Mouse (Mus musculus): Measurements from ENCODE around the gene Actr1a. TPM values are rescaled to one million over a fixed set of nuclear protein-coding genes. Genes with fewer than 3 reads are reported as not detected.

Gene Actr1a
- total and polyA plus RNA-seq, 3 experiments = 73.3 to 90.5 (median 82.1) TPM

- intact Hi-C loops (cut with DNase I) = no loop called here
- 26% methylated on average over 4 of the region's 4 CpGs for WGBS
Observed at GRCm38 (mm10) chr19:46392018-46392417, 3.5 kb downstream of the Actr1a start.

DNA sequence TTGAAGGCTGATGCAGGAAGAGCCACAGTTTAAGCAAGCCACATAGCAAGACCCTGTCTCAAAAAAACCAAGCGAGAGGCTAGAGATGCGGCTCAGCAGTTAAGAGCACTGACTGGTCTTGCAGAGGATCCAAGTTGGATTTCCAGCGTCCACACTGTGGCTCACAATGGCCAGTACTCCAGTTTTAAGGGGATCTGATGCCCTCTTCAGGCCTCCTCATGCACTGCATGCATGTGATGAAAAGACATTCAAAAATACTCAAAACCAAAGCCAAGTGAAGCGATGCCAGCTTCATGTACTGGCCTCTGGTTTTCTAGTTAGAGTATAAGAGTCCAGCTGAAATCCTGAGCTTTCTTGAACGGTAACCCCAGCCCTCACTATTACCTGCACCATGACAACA, 5.7 kb downstream of the Actr1a start:
- TF ChIP-seq POLR2A (IDR thresholded peaks at IDR 0.05; ENCODE audit: insufficient read depth, low read depth, low read length) = no peak
- peak; percentile 62 for TF ChIP-seq CTCF (IDR thresholded peaks at IDR 0.05)
- intact Hi-C loops (cut with DNase I) = no loop called here
- H3K36me3 ChIP-seq (ENCODE audit: control insufficient read depth, insufficient read depth, low read length) = peaks cover 8% of the 10 kb centered on the region
- H3K9ac ChIP-seq (ENCODE audit: low read depth, low read length) = no peak overlapping the region
- peaks cover 14% of the 10 kb centered on the region for H3K4me1 ChIP-seq (ENCODE audit: control insufficient read depth, insufficient read depth, low read length)
- H3K27ac ChIP-seq = no peak overlapping the region
- no peaks in the 10 kb centered on the region for H3K27me3 ChIP-seq (ENCODE audit: control insufficient read depth, insufficient read depth, low read length)
- peaks cover 5% of the 10 kb centered on the region for H3K79me2 ChIP-seq (replicated peaks; ENCODE audit: control insufficient read depth, insufficient read depth, low read length)
- no peak overlapping the region for H3K4me3 ChIP-seq
- WGBS = 87% methylated on average over 5 of the region's 5 CpGs
- DNase-seq = no peak

More at GRCm38 (mm10) chr19:46392018-46392417, 3.5 kb downstream of the Actr1a start:
- DNase-seq = peak in 1 of 2 experiments; percentile 45
- TF ChIP-seq EP300 (IDR thresholded peaks at IDR 0.05; ENCODE audit: insufficient read depth, low read depth, low read length) (no peak), POLR2A (IDR thresholded peaks at IDR 0.05; ENCODE audit: insufficient read depth, low read depth, low read length) (no peak), CTCF (IDR thresholded peaks at IDR 0.05) (peak; percentile 72)
- no peak overlapping the region for H3K27ac ChIP-seq
- peaks cover 5% of the 10 kb centered on the region for H3K79me2 ChIP-seq (replicated peaks; ENCODE audit: control insufficient read depth, insufficient read depth, low read length)
- H3K27me3 ChIP-seq (ENCODE audit: control insufficient read depth, insufficient read depth, low read length) = no peaks in the 10 kb centered on the region
- H3K9ac ChIP-seq (ENCODE audit: low read depth, low read length) = no peak overlapping the region
- peaks cover 15% of the 10 kb centered on the region for H3K4me1 ChIP-seq (ENCODE audit: control insufficient read depth, insufficient read depth, low read length)
- H3K36me3 ChIP-seq (ENCODE audit: control insufficient read depth, insufficient read depth, low read length) = peaks cover 8% of the 10 kb centered on the region
- no peak overlapping the region for H3K4me3 ChIP-seq

GRCm38 (mm10) chr19:46382275-46382674, 13.3 kb downstream of the Actr1a start:
- H3K4me3 ChIP-seq = no peak overlapping the region
- DNase-seq = no peak
- no peak overlapping the region for H3K9ac ChIP-seq (ENCODE audit: low read depth, low read length)
- WGBS = 91% methylated on average over 9 of the region's 9 CpGs
- no peaks in the 10 kb centered on the region for H3K4me1 ChIP-seq (ENCODE audit: control insufficient read depth, insufficient read depth, low read length)
- no peaks in the 10 kb centered on the region for H3K36me3 ChIP-seq (ENCODE audit: control insufficient read depth, insufficient read depth, low read length)
- intact Hi-C loops (cut with DNase I) = no loop called here
- no peaks in the 10 kb centered on the region for H3K27me3 ChIP-seq (ENCODE audit: control insufficient read depth, insufficient read depth, low read length)
- TF ChIP-seq CTCF (IDR thresholded peaks at IDR 0.05) = no peak
- TF ChIP-seq EP300 (IDR thresholded peaks at IDR 0.05; ENCODE audit: insufficient read depth, low read depth, low read length) = no peak
- no peak for TF ChIP-seq POLR2A (IDR thresholded peaks at IDR 0.05; ENCODE audit: insufficient read depth, low read depth, low read length)
- H3K79me2 ChIP-seq (replicated peaks; ENCODE audit: control insufficient read depth, insufficient read depth, low read length) = no peaks in the 10 kb centered on the region
- no peak overlapping the region for H3K27ac ChIP-seq

DNA sequence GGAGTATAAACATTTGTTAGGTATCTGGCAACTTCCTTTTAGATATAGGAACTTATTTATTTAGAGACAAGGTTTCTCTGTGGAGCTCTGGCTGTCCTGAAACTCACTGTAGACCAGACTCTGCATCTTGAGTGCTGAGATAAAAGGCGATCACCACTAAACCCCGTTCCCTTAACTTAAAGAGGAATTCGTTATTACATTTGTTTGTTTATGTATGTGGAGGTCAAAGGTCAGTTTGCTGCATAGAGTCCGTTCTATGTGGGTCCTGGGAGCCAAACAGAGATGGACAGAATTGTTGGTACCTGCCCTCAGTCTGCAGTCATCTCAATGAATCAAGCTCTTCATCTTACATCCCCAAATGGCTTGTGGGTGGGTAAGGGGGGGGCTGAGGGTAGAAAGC, 19.7 kb downstream of the Actr1a start:
- intact Hi-C loops (cut with DNase I) = no loop called here
- H3K9ac ChIP-seq (ENCODE audit: low read depth, low read length) = no peak overlapping the region
- no peak for TF ChIP-seq POLR2A (IDR thresholded peaks at IDR 0.05; ENCODE audit: insufficient read depth, low read depth, low read length)
- no peak for TF ChIP-seq CTCF (IDR thresholded peaks at IDR 0.05)
- TF ChIP-seq EP300 (IDR thresholded peaks at IDR 0.05; ENCODE audit: insufficient read depth, low read depth, low read length) = no peak
- DNase-seq = no peak
- no peaks in the 10 kb centered on the region for H3K4me1 ChIP-seq (ENCODE audit: control insufficient read depth, insufficient read depth, low read length)
- H3K27me3 ChIP-seq (ENCODE audit: control insufficient read depth, insufficient read depth, low read length) = no peaks in the 10 kb centered on the region
- no peak overlapping the region for H3K4me3 ChIP-seq
- H3K79me2 ChIP-seq (replicated peaks; ENCODE audit: control insufficient read depth, insufficient read depth, low read length) = no peaks in the 10 kb centered on the region
- no peak overlapping the region for H3K27ac ChIP-seq
- H3K36me3 ChIP-seq (ENCODE audit: control insufficient read depth, insufficient read depth, low read length) = no peaks in the 10 kb centered on the region
- 60% methylated on average over 4 of the region's 4 CpGs for WGBS

GRCm38 (mm10) chr19:46375489-46375888, 20.1 kb downstream of the Actr1a start:
- Histone ChIP-seq H3K27me3 (ENCODE audit: control insufficient read depth, insufficient read depth, low read length) (no peaks in the 10 kb centered on the region), H3K27ac (no peak overlapping the region), H3K36me3 (ENCODE audit: control insufficient read depth, insufficient read depth, low read length) (no peaks in the 10 kb centered on the region), H3K4me3 (no peak overlapping the region), H3K9ac (ENCODE audit: low read depth, low read length) (no peak overlapping the region), H3K4me1 (ENCODE audit: control insufficient read depth, insufficient read depth, low read length) (no peaks in the 10 kb centered on the region), H3K79me2 (replicated peaks; ENCODE audit: control insufficient read depth, insufficient read depth, low read length) (no peaks in the 10 kb centered on the region)
- intact Hi-C loops (cut with DNase I) = no loop called here
- no peak for DNase-seq
- 27% methylated on average over 5 of the region's 5 CpGs for whole genome bisulfite sequencing
- no peak for TF ChIP-seq POLR2A (IDR thresholded peaks at IDR 0.05; ENCODE audit: insufficient read depth, low read depth, low read length)
- no peak for TF ChIP-seq EP300 (IDR thresholded peaks at IDR 0.05; ENCODE audit: insufficient read depth, low read depth, low read length)
- no peak for TF ChIP-seq CTCF (IDR thresholded peaks at IDR 0.05)

GRCm38 (mm10) chr19:46374477-46375088, 21.0 kb downstream of the Actr1a start:
- TF ChIP-seq CTCF (IDR thresholded peaks at IDR 0.05) (no peak), POLR2A (IDR thresholded peaks at IDR 0.05; ENCODE audit: insufficient read depth, low read depth, low read length) (no peak), EP300 (IDR thresholded peaks at IDR 0.05; ENCODE audit: insufficient read depth, low read depth, low read length) (no peak)
- no peak overlapping the region for H3K4me3 ChIP-seq
- intact Hi-C loops (cut with DNase I) = no loop called here

More at GRCm38 (mm10) chr19:46374477-46375088, 21.0 kb downstream of the Actr1a start:
- Histone ChIP-seq H3K27ac (no peak overlapping the region), H3K79me2 (replicated peaks; ENCODE audit: control insufficient read depth, insufficient read depth, low read length) (no peaks in the 10 kb centered on the region), H3K9ac (ENCODE audit: low read depth, low read length) (no peak overlapping the region), H3K36me3 (ENCODE audit: control insufficient read depth, insufficient read depth, low read length) (no peaks in the 10 kb centered on the region), H3K27me3 (ENCODE audit: control insufficient read depth, insufficient read depth, low read length) (no peaks in the 10 kb centered on the region), H3K4me1 (ENCODE audit: control insufficient read depth, insufficient read depth, low read length) (no peaks in the 10 kb centered on the region)
- WGBS = 58% methylated on average over 21 of the region's 21 CpGs
- DNase-seq = no peak

All from heart, adult 2 months (tissue).